Mouse (Mus musculus): ENCODE measurements around the gene Gas2l2. TPM values are rescaled to one million over a fixed set of nuclear protein-coding genes. Genes with fewer than 3 reads are reported as not detected.

Gas2l2 gene
- polyA plus RNA-seq, 1 experiment from 2014 or later: 0.14 TPM

GRCm38 (mm10) chr11:83393062-83393461, 36.2 kb downstream of the Gas2l2 start:
- no peaks in the 10 kb centered on the region for H3K4me1 ChIP-seq (ENCODE audit: control insufficient read depth, insufficient read depth, low read length)
- H3K27ac ChIP-seq (ENCODE audit: low read length): no peak overlapping the region
- no peak overlapping the region for H3K4me2 ChIP-seq (ENCODE audit: low read depth, low read length)
- no peaks in the 10 kb centered on the region for H3K27me3 ChIP-seq (ENCODE audit: control insufficient read depth, insufficient read depth, low read length)
- H3K36me3 ChIP-seq (ENCODE audit: control insufficient read depth, insufficient read depth, low read length): peaks cover 17% of the 10 kb centered on the region
- no peak for ATAC-seq (ENCODE audit: insufficient read depth, low FRiP score)
- H3K4me3 ChIP-seq (replicated peaks; ENCODE audit: low read length): no peak overlapping the region
- 83% methylated on average over 4 of the region's 4 CpGs for WGBS
- no peak overlapping the region for H3K9ac ChIP-seq (ENCODE audit: low read length)
- H3K9me3 ChIP-seq (replicated peaks; ENCODE audit: control insufficient read depth, low read length): no peaks in the 10 kb centered on the region

- Histone ChIP-seq H3K27me3 (ENCODE audit: control insufficient read depth, insufficient read depth, low read length) (no peaks in the 10 kb centered on the region), H3K36me3 (ENCODE audit: control insufficient read depth, insufficient read depth, low read length) (0 out of 2 replicates have a peak, but pooled peaks cover 3% of the 10 kb centered on the region)
These were observed 45.7 kb downstream of the Gas2l2 start for GRCm38 (mm10) chr11:83383532-83383887.

GRCm38 (mm10) chr11:83382876-83383531, 46.3 kb downstream of the Gas2l2 start:
- Histone ChIP-seq H3K4me3 (replicated peaks; ENCODE audit: low read length) (no peak overlapping the region), H3K4me1 (ENCODE audit: control insufficient read depth, insufficient read depth, low read length) (no peaks in the 10 kb centered on the region), H3K27ac (ENCODE audit: low read length) (no peak overlapping the region), H3K4me2 (ENCODE audit: low read depth, low read length) (no peak overlapping the region), H3K36me3 (ENCODE audit: control insufficient read depth, insufficient read depth, low read length) (no peaks in the 10 kb centered on the region), H3K9me3 (replicated peaks; ENCODE audit: control insufficient read depth, low read length) (no peaks in the 10 kb centered on the region), H3K9ac (ENCODE audit: low read length) (no peak overlapping the region), H3K27me3 (ENCODE audit: control insufficient read depth, insufficient read depth, low read length) (no peaks in the 10 kb centered on the region)
- no peak for ATAC-seq (ENCODE audit: insufficient read depth, low FRiP score)
- 65% methylated on average over 9 of the region's 9 CpGs for WGBS

More at GRCm38 (mm10) chr11:83383532-83383887, 45.7 kb downstream of the Gas2l2 start:
- H3K27ac ChIP-seq (ENCODE audit: low read length): no peak overlapping the region
- 84% methylated on average over 1 of the region's 1 CpGs for WGBS
- no peak overlapping the region for H3K4me2 ChIP-seq (ENCODE audit: low read depth, low read length)
- ATAC-seq (ENCODE audit: insufficient read depth, low FRiP score): no peak
- no peaks in the 10 kb centered on the region for H3K4me1 ChIP-seq (ENCODE audit: control insufficient read depth, insufficient read depth, low read length)
- no peak overlapping the region for H3K4me3 ChIP-seq (replicated peaks; ENCODE audit: low read length)
- no peaks in the 10 kb centered on the region for H3K9me3 ChIP-seq (replicated peaks; ENCODE audit: control insufficient read depth, low read length)
- no peak overlapping the region for H3K9ac ChIP-seq (ENCODE audit: low read length)

DNA sequence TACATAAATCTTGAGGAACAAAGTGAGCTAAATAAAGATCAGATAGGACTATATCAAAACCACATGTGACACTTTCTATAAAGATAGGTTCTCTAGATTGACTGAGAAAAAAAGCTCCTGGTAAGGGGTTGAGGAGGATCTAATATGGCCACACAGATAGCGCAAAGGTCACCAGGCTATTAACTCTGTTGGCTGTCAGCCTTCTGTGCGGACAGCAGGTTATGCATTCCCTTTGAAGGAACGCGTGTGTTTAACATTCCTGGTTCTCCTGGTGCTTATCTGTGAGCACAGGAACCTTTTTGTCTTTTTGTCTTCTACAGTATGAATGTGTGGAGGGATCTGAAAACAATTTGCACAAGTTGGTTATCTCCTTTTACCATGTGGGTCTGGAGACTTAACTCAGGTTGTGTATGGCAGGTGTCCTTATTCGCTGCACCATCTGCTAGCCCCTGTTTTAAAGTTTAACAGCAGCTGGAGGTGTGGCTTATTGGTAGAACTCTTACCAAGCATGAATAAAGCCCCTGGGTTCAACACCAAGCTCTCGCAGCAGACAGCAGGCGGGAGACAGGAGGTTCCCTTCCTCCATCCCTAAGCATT, 49.4 kb downstream of the Gas2l2 start:
- Histone ChIP-seq H3K4me1 (ENCODE audit: control insufficient read depth, insufficient read depth, low read length) (no peaks in the 10 kb centered on the region), H3K27me3 (ENCODE audit: control insufficient read depth, insufficient read depth, low read length) (no peaks in the 10 kb centered on the region), H3K4me2 (ENCODE audit: low read depth, low read length) (no peak overlapping the region), H3K9ac (ENCODE audit: low read length) (no peak overlapping the region), H3K36me3 (ENCODE audit: control insufficient read depth, insufficient read depth, low read length) (no peaks in the 10 kb centered on the region), H3K9me3 (replicated peaks; ENCODE audit: control insufficient read depth, low read length) (no peaks in the 10 kb centered on the region), H3K27ac (ENCODE audit: low read length) (no peak overlapping the region), H3K4me3 (replicated peaks; ENCODE audit: low read length) (no peak overlapping the region)
- ATAC-seq (ENCODE audit: insufficient read depth, low FRiP score): no peak
- WGBS: 66% methylated on average over 7 of the region's 7 CpGs

Other genes with a start within 250 kb of the Gas2l2 start
- 0.80 and 1.0 TPM in 2 replicates for gene Slfn3, start 238.1 kb downstream of the Gas2l2 start, polyA plus RNA-seq (2015; fragmentation: Nextera tagmentation; extraction: Ambion mirVana)
- gene Slfn14, start 142.7 kb downstream of the Gas2l2 start, polyA plus RNA-seq (2015; fragmentation: Nextera tagmentation; extraction: Ambion mirVana): 1.4 and 1.7 TPM in 2 replicates
- 50.0 and 50.5 TPM in 2 replicates for gene Ap2b1, start 130.4 kb downstream of the Gas2l2 start, polyA plus RNA-seq (2015; fragmentation: Nextera tagmentation; extraction: Ambion mirVana)
- gene Pex12, start 126.9 kb downstream of the Gas2l2 start, polyA plus RNA-seq (2015; fragmentation: Nextera tagmentation; extraction: Ambion mirVana): 13.6 and 15.0 TPM in 2 replicates
- gene Rasl10b, start 20.3 kb downstream of the Gas2l2 start, polyA plus RNA-seq (2015; fragmentation: Nextera tagmentation; extraction: Ambion mirVana): 0.27 and 0.49 TPM in 2 replicates
- gene 1700020L24Rik, start 8.2 kb upstream of the Gas2l2 start, polyA plus RNA-seq (2015; fragmentation: Nextera tagmentation; extraction: Ambion mirVana): 0.21 TPM in 1 of 2 replicates, not detected in the other
- gene Mmp28, start 33.6 kb upstream of the Gas2l2 start, polyA plus RNA-seq (2015; fragmentation: Nextera tagmentation; extraction: Ambion mirVana): 3.3 and 4.3 TPM in 2 replicates
- gene Taf15, start 43.6 kb upstream of the Gas2l2 start, polyA plus RNA-seq (2015; fragmentation: Nextera tagmentation; extraction: Ambion mirVana): 9.7 TPM in 2 replicates
- not detected in 2 replicates for gene Heatr9, start 92.7 kb upstream of the Gas2l2 start, polyA plus RNA-seq (2015; fragmentation: Nextera tagmentation; extraction: Ambion mirVana)
- gene Ccl5, start 101.1 kb upstream of the Gas2l2 start, polyA plus RNA-seq (2015; fragmentation: Nextera tagmentation; extraction: Ambion mirVana): 1.00 and 1.0 TPM in 2 replicates
- 11.4 and 15.9 TPM in 2 replicates for gene Ccl9, start 149.2 kb upstream of the Gas2l2 start, polyA plus RNA-seq (2015; fragmentation: Nextera tagmentation; extraction: Ambion mirVana)
- 9.8 and 15.6 TPM in 2 replicates for gene Ccl6, start 163.6 kb upstream of the Gas2l2 start, polyA plus RNA-seq (2015; fragmentation: Nextera tagmentation; extraction: Ambion mirVana)
- gene Rpl9-ps1, start 216.2 kb upstream of the Gas2l2 start, polyA plus RNA-seq (2015; fragmentation: Nextera tagmentation; extraction: Ambion mirVana): not detected in 2 replicates
- 0.62 and 0.84 TPM in 2 replicates for gene Ccl3, start 219.9 kb upstream of the Gas2l2 start, polyA plus RNA-seq (2015; fragmentation: Nextera tagmentation; extraction: Ambion mirVana)
- gene Ccl4, start 233.1 kb upstream of the Gas2l2 start, polyA plus RNA-seq (2015; fragmentation: Nextera tagmentation; extraction: Ambion mirVana): 1.1 TPM in 1 of 2 replicates, not detected in the other

Data from stomach, embryonic 16.5 days (tissue).